Mouse (Mus musculus) right cerebral cortex, postnatal 10 days (tissue): Measurements from ENCODE around the gene Stk25.

Experiments
- DNase-seq, 2 experiments: peaks; one replicate each; pipeline ENCODE4 v3.0.0; 2021; ENCODE audit warnings: low spot score in 2 of 2

The Stk25 gene

DNA sequence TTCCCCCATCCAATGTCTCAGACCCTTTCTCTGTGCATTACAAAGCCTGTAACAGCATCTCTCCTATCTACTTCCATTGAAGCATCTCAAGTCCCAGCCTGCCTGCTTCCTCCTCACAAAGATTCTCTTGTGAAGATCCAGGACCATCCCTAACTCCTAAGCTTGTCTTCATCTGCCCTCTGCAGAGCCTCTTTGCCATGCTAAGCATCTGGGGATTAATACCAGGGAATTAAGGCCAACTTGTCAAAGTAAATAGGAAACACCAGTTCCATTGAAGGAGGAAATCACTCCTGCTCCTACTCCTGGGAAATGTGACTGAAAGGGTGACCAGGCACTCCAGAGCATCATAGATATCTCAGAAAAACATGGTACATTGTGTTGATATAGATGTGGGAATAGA, 11.5 kb upstream of the Stk25 start:
- DNase-seq = no peak

DNA sequence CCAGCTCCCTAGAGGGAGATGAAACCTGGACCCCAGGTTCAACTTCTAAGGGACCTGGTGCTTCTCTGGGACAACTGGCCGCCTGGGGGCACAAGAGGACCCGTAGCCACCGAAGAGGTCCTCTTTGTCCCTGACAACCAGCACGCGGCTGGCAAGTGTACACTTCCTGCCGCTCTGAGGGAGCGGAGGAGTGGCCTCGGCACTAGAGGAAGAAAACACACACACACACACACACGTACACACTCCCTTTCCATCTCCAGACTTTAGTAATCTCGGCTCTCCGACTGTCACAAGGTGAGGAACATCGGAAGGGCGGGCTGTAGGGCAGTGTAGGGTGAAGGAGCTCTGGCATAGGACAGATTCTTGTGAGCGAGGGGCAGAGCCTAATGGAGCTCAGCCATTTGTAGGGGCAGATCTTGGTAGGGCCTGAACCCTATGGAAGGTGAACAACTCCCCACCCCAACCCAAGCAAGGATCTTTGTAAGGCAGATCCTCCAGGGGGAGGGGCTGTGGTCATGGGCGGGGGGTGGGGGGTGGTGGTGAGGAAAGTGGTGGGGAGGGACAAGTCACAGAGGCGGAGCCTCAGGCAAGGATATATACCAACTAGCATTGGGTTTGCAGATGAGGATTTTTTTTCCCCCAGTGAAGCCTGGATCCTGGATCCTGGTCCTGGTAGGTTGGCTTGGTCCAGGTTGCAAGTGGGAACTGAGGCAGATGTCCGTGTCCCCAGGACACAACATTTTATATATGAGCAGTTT, 10.5 kb upstream of the Stk25 start:
- peak; percentile 79 to 82 for DNase-seq

GRCm38 (mm10) chr1:93667760-93668400, 9.4 kb upstream of the Stk25 start:
- no peak for DNase-seq

- no peak for DNase-seq
Observed at GRCm38 (mm10) chr1:93657025-93657360, 1.5 kb downstream of the Stk25 start.

DNA sequence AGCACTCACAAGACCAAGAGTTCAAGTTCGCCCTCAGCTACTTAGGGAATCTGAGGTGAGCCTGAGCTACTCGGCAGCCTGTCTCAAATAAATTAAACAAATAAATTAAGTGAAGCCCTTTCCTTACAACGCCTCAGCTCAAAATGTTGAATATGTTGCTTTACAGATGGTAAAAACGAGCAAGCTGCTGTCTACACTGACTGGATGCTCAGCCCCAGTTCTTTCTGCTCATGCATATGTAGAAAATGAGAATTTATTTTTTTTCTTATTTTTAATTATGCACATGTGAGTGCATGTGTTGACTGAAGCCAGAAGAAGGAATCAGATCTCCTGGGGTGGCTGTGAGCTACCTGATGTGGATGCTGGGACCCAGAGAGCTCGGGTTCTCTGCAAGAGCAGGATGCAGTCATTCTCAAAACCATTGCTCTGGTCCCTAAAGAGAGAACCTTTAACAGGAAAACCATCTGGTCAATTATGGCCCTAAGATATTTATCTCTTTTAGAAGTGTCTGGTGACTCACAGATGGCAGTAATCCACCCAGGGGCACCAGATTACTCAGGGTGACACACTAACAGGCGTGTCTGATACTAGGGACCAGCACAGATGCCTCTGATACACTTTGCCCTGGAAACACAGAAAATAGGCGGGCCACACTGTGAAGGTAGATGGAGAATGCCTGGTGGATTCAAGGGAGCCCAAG, 2.0 kb downstream of the Stk25 start:
- DNase-seq = no peak

DNA sequence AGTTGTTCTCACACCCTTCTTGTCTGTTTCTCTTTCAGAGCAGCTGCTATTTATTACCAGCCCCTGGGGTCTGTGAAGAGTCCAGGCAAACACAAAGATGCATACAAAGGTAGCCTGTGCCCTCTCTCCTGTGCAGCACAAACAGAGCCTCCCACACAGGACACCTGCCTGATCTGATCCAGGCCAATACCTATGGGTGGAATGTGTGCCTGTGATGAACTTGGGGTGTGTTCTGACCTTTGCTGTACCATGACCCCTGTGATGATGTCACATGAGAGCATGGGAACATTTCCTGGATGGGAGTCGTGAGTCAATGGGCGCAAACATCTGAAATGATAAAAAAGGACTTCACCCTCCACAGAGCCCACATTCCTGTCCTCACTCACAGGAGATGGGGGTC, 3.7 kb downstream of the Stk25 start:
- DNase-seq = no peak

DNA sequence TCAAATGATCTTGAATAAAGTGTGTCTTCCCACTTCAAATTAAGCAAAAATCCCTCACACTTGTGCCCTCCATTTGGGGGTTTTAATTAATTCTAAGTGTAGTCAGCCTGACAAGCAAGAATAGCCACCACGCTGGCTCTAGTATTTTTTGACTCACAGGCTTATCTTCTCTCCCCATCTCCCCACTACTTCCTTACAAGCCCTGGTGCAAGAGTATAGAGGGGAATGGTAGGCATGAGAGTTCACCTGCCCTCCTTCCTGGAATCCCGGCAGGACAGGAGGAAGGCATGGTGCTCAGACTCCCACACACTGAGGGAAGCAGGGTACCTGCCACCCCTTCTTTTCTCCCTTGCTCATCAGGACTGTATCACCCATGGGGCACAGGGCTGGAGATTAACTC, 4.2 kb downstream of the Stk25 start:
- DNase-seq = no peak

DNA sequence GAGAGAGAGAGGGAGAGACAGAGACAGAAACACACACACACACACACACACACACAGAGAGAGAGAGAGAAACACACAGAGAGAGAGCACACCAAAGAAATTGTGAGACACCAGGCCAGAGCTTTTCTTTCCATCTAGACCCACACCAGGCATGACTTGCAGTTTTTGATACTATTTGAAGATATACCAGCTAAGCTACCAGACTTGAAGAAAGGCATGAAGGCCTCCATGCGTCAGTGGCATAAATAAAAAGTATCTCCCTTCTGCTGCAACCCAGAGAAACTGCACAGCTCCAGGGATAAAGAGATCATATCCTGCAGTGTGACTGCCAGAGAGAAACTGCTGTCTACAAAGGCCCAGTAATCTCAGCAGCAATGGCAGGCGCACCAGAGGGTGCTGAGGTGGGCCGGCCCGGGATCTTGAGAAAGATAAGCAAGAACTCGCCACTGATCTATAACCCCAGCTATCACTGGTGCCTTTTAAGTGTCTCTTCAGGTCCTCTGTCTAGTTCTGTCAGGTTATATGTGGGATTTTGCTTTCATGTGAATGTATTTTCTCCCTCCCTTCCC, 8.8 kb downstream of the Stk25 start:
- DNase-seq = no peak

DNA sequence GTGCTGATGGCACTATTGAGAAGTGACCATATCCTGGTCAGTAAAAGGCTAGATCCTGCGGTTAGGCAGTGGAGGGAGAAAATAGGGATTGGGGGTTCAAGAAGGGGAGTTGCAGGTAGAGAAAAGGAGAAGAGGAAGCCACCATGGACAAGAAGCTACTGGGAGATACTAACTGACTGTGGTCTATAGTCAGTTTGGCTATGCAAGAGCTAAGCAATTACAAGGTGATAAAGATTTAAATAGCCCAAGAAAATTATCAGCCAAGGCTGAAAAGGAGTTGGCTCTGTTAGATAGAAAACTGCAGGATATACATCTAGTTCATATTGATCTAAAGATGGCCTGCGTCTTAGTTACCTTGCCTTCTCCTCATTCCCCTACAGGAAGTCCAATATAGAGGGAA, 15.8 kb downstream of the Stk25 start:
- no peak for DNase-seq

- no peak for DNase-seq
Observed at GRCm38 (mm10) chr1:93641978-93642377, 16.5 kb downstream of the Stk25 start.

DNA sequence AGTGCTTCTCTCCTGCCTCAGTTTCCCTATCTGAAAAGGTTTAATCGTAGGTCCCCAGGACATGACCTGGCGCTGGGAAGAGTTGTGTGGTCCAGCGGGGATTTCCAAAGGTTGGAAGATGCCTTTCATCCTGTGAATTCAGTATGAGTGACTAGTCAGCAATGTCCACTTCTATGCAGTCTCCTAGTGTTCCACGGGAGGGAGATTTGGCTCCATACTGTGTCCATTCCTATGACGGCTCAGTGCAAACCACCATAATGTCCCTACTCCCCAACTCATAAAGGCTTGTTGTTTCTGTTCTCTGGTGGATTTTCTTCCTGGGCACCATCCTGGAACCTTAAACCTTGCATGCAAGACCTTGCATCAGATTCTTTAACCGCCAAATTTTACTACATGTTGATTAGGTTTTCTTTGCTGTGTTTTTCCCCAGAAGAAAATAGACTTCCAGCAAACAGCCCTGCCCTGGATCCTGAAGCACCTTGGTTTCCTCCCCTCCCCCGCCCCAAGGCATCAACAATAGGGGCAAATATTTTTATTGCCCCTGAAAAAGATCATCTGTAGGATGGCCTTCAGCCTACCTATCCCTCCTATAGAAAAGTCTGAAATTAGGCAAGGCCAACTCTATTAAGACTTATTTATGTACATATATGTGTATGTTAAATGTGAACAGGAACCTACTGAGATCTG, 22.1 kb downstream of the Stk25 start:
- no peak for DNase-seq

DNA sequence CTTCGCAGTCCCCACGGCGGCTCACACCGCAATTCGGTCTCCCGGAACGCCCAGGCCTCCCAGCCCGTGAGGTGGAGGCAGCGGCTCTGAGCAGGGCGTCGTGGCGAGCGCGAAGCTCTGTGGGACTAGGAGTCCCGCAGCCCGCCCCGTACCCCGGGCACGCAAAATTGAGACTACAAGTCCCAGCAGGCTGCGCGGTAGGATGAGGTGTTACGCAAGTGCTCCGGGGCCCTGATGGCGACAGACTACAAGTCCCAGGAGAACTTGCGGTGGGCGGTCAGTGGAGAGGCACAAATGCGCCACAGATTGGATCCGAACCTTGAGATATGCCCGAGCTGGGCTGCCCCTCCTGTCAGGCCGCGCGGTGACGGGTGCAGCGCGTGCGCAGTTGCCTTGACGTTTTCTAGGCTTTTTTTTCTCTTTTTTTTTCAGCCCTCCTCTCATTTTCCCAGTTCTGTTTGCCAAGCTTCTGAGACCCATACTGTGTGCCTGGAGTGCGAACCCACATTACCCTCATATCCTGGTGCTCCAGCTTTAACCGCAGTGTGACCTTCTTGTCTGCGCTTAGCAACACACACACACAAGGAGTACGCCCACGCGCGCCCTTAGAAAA, 22.8 kb downstream of the Stk25 start:
- peak; percentile 100 for DNase-seq

DNA sequence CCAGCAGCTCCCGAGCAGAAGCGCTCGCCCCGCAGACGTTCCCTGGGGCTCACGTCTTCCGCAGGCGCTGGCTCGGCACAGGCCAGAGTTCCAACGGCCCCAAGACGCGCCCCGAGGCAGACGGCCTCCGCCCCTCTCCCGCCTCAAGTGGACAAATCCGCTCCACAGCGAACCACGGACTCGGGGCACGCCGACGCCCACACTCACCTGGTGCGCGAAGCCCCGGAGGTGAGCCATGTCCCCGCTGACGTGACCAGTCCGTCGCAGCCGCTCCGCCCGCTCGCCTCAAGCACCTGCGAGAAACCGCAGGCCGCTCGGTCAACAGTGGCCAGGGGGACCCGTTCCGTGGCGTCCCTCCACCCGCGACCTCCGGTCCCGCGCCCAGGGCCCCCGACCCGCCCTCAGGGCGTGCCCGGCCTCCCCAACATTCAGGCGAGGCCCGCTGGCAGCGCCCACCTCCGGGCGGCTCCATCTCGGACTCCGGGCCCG, 23.3 kb downstream of the Stk25 start:
- DNase-seq = peak; percentile 67 to 75

DNA sequence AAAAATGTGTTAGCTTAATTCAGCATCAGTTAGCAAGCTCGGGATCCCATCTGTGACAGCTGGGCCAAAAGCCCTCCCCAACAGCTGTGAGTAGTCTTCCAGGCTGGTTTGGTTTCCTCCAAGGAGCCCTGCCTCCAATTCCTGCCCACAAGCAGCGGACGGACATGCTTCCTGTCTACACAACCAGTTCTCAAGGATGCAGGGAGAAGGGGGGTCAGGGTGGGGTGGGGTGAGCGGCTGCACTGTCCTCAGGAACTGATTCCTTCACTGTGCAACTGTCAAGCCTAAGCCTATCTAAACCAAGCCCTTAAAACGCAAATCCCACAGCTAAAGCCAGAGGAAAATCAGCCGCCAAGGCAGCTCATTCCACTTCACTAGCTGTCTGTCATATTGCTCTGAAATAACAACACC, 24.0 kb downstream of the Stk25 start:
- peak; percentile 71 to 85 for DNase-seq

DNA sequence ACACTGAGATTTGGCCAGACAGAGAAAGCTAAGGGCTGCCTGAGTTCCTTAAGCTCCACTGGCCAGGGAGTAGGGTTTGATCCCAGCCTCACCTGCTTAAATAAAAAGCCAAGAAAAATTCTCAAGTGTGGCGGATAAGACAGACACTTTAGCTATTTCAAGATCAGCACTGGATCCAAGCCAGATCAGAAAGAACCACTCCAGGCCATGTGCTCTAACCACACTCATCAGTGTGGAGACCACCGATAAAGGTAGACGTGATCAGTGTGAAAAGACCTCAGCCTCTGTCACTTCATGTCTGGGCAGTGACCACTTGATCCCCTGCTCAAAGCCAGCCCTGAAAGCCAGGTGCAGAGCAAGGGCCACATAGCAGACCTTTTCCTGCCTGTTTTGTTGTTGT, 25.7 kb downstream of the Stk25 start:
- DNase-seq = no peak

DNA sequence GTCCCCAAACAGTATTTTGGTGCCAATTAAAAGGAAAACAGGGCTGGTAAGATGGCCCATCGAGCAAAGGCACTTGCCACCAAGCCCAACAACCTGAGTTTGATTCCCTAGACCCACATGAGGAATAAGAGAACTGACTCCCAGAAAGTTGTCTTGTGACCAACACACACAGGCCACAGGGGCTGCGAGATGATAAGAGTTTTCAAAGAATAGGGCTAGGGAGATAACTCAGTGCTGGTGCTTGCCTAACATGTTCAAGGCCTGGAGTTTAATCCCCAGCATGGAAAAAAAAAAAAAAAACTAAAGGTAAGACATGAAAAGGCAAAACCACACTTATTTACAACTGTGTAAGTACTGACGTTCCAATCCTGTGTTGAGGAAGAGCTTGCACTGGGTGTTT, 27.7 kb downstream of the Stk25 start:
- no peak for DNase-seq

DNA sequence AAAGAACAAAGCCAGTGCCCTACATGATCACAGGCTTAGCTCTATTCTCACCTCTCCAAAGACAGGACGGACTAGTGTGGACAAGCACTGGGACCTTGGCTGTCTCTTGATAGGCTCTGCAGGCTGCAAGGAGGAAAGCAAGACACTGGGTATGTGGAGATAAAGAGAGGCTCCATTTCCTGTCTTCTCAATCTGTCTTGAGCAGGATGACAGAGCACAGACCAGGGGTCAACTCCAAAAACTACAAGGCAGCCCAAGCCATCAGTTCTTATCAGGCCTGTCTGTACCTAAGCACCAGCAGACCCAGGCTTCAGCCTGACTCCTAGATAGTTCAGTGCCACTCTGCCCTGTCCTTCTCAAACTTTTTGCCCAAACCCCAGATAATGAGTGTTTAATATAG, 34.0 kb downstream of the Stk25 start:
- DNase-seq = no peak

DNA sequence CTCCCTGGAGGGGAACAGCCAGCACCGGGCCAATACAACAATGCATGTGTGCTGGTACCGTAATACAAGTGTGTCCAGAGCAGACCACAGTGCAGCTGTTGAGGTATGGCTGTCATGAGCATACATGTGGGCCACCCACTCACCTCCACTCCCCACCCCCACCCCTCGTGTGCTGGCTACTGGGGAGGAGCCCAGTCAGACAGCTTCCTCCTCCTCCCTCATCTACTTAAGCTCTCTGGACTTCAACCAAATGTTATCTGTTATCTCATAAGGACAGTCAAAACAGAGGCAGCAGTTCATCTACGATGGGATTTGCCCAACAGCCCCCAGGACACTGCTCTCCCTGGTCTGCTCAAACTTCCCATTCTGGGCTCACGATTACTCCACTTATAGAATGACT, 39.5 kb downstream of the Stk25 start:
- DNase-seq = no peak

GRCm38 (mm10) chr1:93618059-93618748, 40.3 kb downstream of the Stk25 start:
- no peak for DNase-seq

DNA sequence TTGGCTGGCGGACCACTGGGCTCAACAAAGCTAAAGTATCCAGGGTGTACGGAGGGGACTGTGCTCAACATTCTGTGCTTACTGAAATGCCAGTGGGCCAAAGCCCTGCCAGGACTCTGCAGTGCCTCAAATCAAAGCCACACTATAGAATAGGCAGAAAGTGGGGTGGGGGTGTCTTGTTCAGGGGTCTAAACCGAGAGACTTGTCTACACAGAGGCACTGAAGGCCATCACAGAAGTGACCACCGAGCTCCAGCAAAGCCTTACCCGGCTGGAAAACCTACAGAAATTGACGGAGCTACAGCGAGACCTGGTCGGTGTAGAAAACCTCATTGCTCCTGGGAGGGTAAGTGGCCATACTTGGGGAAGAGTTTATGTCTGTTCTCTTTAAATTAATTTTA, 48.7 kb downstream of the Stk25 start:
- no peak for DNase-seq

DNA sequence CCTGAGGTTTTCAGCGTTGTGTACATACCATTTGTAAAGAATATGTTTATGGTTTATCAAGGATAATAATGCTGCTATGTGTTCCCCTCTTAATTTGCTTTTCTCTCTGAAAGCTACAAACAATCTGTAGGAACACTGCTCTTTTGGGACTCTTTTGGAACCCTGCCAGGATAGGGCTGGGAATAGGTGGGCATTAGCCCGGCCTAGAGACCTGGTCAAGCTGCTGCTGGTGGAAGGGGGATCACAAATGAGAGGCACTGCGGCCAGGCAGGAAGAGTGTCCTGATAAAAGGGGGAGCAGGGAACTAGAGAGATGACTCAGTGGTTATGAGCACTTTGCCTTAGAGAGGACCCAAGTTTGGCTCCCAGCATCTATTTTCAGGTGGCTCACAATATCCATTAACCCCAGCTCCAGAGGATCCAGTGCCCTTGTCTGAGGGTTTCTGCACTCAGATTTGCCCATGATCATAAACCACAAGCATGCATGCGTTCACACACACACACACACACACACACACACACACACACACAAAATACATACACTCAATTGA, 49.7 kb downstream of the Stk25 start:
- DNase-seq = no peak
